Mouse (Mus musculus) E14TG2a.4 (cell line): ENCODE measurements around the gene Syt1.

Source experiments
- H3K27me3 ChIP-seq: 2 replicates; pipeline ENCODE4 v1.6.1; 2014; ENCODE audit warnings: low read length, control low read depth; ENCODE audit not compliant: insufficient read depth
- H3K36me3 ChIP-seq: 2 replicates; pipeline ENCODE4 v1.6.1; 2014; ENCODE audit warnings: low read length, control low read depth; ENCODE audit not compliant: insufficient read depth
- H3K4me1 ChIP-seq: replicated peaks from 2 replicates; pipeline ENCODE4 v1.6.1; 2014; ENCODE audit warnings: low read depth, low read length, control low read depth
- H3K4me3 ChIP-seq: replicated peaks from 2 replicates; pipeline ENCODE4 v1.5.1; 2014; ENCODE audit warnings: mild to moderate bottlenecking, low read length
- H3K9me3 ChIP-seq: 2 replicates; pipeline ENCODE4 v1.6.1; 2014; ENCODE audit warnings: low read length, control low read depth
- CTCF ChIP-seq: conservative IDR thresholded peaks from 2 replicates; pipeline ENCODE4 v1.5.1; 2014; ENCODE audit warnings: low read length
- NANOG ChIP-seq: IDR thresholded peaks from 2 replicates; pipeline ENCODE4 v1.6.1; 2014; ENCODE audit warnings: borderline replicate concordance, low read length, mixed read lengths
- POU5F1 ChIP-seq: IDR thresholded peaks from 2 replicates; pipeline ENCODE4 v1.6.1; 2014; ENCODE audit warnings: low read length, borderline replicate concordance

Syt1 gene

DNA sequence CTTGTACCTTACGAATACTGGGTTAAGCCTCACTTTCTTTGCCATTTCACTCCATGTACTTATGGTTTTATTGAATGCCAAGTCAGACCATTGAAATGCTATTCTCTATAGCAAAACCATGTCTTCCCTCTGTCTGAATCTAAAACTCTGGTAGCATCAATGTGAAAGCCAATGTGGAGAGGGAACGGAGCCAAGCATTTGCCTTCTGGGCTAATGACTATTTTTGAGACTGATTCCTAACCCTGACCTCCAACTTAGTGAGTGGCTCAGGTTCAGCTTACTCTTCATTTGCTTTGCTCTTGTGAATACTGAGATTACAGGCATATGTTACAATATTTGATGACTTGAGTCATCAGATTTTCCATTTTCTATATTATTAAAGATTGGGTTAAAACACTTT, 23.5 kb downstream of the Syt1 start:
- no peaks in the 10 kb centered on the region for H3K36me3 ChIP-seq
- no peak for TF ChIP-seq POU5F1
- TF ChIP-seq CTCF: no peak
- TF ChIP-seq NANOG: no peak
- H3K9me3 ChIP-seq: no peaks in the 10 kb centered on the region
- no peak overlapping the region for H3K4me3 ChIP-seq
- H3K27me3 ChIP-seq: no peaks in the 10 kb centered on the region
- H3K4me1 ChIP-seq: no peaks in the 10 kb centered on the region

DNA sequence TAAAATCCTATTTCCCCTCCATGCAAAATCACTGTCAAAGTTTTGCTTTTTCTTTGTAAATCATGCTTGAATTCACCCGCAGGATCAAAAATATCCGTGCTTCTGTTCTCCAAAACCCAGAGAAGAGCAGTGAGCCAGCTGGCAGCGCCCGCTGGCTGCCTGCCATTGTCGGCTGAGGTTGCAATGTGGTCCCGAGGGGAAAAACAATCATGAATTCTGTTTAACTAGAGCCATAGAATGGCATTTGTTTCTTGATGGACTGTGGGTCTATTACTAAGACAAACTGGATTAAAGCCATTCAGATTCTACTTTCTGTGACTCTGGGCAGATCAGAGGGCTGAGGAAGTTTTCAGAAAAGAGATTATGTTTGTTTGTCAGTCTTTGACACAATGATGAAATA, 31.1 kb downstream of the Syt1 start:
- H3K27me3 ChIP-seq: no peaks in the 10 kb centered on the region
- TF ChIP-seq CTCF (no peak), NANOG (no peak), POU5F1 (no peak)
- H3K4me3 ChIP-seq: no peak overlapping the region

DNA sequence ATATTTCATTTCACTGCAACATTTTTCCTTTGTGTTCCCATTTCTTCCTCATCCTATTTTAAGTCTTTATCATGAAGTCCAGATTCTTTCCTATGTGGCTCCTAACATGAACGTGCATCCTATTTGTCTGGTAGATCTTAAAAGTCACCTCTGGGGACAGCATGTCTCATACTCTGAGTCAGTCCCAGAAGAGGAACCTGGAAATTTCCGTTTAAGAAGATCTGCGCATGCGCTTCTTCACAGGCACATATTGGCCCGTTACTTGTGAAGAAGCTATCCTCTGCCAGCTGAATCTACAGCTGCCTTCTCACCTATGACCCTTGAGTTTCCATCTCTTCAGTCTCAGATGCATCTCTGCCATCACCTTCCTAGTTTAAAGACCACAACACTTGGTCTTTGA, 55.8 kb downstream of the Syt1 start:
- H3K27me3 ChIP-seq: no peaks in the 10 kb centered on the region
- TF ChIP-seq CTCF (no peak), POU5F1 (no peak), NANOG (no peak)
- no peaks in the 10 kb centered on the region for H3K9me3 ChIP-seq
- H3K4me1 ChIP-seq: no peaks in the 10 kb centered on the region
- no peaks in the 10 kb centered on the region for H3K36me3 ChIP-seq
- no peak overlapping the region for H3K4me3 ChIP-seq

More for the DNA sequence above, 31.1 kb downstream of the Syt1 start:
- H3K9me3 ChIP-seq: no peaks in the 10 kb centered on the region
- no peaks in the 10 kb centered on the region for H3K4me1 ChIP-seq
- H3K36me3 ChIP-seq: no peaks in the 10 kb centered on the region

GRCm38 (mm10) chr10:108952182-108952581, 58.6 kb downstream of the Syt1 start:
- no peaks in the 10 kb centered on the region for H3K4me1 ChIP-seq
- H3K27me3 ChIP-seq: no peaks in the 10 kb centered on the region
- H3K36me3 ChIP-seq: no peaks in the 10 kb centered on the region
- no peak overlapping the region for H3K4me3 ChIP-seq
- H3K9me3 ChIP-seq: no peaks in the 10 kb centered on the region
- TF ChIP-seq NANOG: no peak
- no peak for TF ChIP-seq CTCF
- no peak for TF ChIP-seq POU5F1

- TF ChIP-seq NANOG (no peak), POU5F1 (no peak), CTCF (no peak)
- no peak overlapping the region for H3K4me3 ChIP-seq
- H3K36me3 ChIP-seq: no peaks in the 10 kb centered on the region
- H3K9me3 ChIP-seq: no peaks in the 10 kb centered on the region
- no peaks in the 10 kb centered on the region for H3K4me1 ChIP-seq
- H3K27me3 ChIP-seq: no peaks in the 10 kb centered on the region
Measured at GRCm38 (mm10) chr10:108936838-108937430, 73.8 kb downstream of the Syt1 start.

GRCm38 (mm10) chr10:108930299-108930698, 80.5 kb downstream of the Syt1 start:
- Histone ChIP-seq H3K4me1 (no peaks in the 10 kb centered on the region), H3K36me3 (no peaks in the 10 kb centered on the region), H3K27me3 (no peaks in the 10 kb centered on the region), H3K9me3 (no peaks in the 10 kb centered on the region), H3K4me3 (no peak overlapping the region)
- TF ChIP-seq POU5F1: no peak
- TF ChIP-seq NANOG: no peak
- TF ChIP-seq CTCF: no peak

DNA sequence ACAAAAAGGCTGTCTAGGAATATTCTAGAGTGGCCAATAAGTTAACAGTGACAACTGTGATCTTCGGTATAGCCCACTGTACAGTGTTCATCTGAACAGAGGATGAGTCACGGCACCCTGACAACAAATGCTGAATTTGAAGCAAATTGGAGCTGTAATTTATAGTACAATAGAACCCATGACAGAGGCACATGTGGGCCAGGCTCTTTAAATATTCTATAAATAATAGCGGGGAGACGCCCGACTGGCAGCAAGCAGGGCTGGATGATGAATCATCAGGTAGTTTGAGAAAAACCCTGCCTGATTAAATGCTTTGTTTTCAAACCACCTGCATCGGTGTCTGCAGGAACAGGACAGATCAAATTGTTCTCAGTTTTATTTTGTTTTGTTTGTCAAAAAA, 81.1 kb downstream of the Syt1 start:
- Histone ChIP-seq H3K4me3 (no peak overlapping the region), H3K27me3 (no peaks in the 10 kb centered on the region), H3K36me3 (no peaks in the 10 kb centered on the region), H3K4me1 (no peaks in the 10 kb centered on the region), H3K9me3 (no peaks in the 10 kb centered on the region)
- TF ChIP-seq NANOG (no peak), POU5F1 (no peak), CTCF (no peak)

DNA sequence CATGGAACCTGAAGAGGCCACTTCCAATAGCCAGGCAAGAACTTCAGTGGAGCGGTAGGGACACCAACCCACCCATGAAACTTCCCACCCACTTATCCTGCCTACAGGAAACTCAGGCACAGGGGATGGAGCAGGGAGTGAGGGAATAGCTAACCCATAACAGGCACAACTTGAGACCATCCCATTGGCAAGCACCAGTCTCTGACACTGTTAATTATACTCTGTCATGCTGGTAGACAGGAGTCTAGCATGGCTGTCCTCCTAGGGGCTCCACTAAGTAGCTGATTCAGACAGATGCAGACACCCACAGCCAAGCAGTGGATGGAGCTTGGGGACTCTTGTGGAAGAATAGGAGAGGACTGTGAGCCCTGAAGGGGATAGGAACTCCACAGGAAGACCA, 105.5 kb downstream of the Syt1 start:
- no peak overlapping the region for H3K4me3 ChIP-seq
- no peaks in the 10 kb centered on the region for H3K36me3 ChIP-seq
- H3K27me3 ChIP-seq: no peaks in the 10 kb centered on the region
- no peak for TF ChIP-seq CTCF
- no peaks in the 10 kb centered on the region for H3K4me1 ChIP-seq
- no peaks in the 10 kb centered on the region for H3K9me3 ChIP-seq

DNA sequence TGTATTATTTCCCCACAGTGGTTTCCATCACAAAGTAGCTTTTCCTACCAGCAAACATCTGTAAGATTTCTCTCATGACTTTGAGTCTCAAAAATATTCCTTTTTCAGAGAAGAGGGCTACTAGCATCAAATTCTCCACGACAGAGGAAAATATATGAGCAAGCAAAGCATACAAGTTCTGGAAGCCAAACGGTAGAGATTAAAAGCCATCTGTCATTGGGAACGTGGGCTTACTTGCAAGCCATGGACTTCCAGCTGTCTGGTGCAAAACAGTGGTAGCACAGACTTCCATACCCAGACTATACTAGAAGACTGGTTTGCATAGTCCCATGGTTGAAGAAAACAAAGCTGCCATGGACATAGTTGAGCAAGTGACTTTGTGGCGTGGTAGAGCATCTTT, 106.4 kb downstream of the Syt1 start:
- Histone ChIP-seq H3K4me3 (no peak overlapping the region), H3K36me3 (no peaks in the 10 kb centered on the region), H3K4me1 (no peaks in the 10 kb centered on the region), H3K27me3 (no peaks in the 10 kb centered on the region), H3K9me3 (no peaks in the 10 kb centered on the region)
- no peak for TF ChIP-seq CTCF
- TF ChIP-seq POU5F1: no peak
- no peak for TF ChIP-seq NANOG
